Mouse (Mus musculus): ENCODE data around the gene Gm10486. TPM values are rescaled to one million over a fixed set of nuclear protein-coding genes. Genes with fewer than 3 reads are reported as not detected.
"Not testable (repeated sequence)": the region's sequence is repeated elsewhere in the genome, so short reads cannot be mapped to it uniquely, and the experiment has no call there.

Gm10486 gene
- not detected in 2 replicates for polyA plus RNA-seq (2015; fragmentation: Nextera tagmentation; extraction: Ambion mirVana)

DNA sequence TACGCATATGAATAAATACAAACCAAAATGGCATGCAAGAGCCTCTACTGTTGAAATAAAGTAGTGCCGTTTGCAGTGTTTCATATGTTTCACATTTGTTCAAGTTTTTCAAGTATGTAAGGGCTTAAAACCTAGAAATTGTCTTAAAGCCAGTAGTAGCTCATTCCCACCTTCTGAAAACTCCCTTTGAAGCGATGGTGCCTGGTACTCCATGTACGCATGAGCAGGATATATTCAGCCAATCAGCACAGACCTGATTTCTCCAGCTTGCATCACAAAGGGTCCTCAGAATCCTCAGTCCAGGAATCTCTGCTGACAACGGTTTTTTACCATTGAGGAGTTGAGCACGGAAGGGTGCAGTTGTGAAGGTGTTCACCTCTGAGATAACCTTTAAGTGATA, at the start of gene Gm10486:
Gm10486 (plus strand) TSS at position 301 of the 400 bp plus-strand sequence.
- not testable (repeated sequence) for H3K9me3 ChIP-seq (ENCODE audit: control insufficient read depth)
- no CpG with 5 or more reads among the region's 6 CpGs for WGBS

More for the DNA sequence above, at the start of gene Gm10486:
- H3K9ac ChIP-seq (ENCODE audit: low read depth, low read length); H3K4me1 ChIP-seq (replicated peaks; ENCODE audit: control insufficient read depth, insufficient read depth, low read length); H3K4me2 ChIP-seq (replicated peaks; ENCODE audit: low read depth); H3K4me3 ChIP-seq (ENCODE audit: low read depth, low read length); H3K36me3 ChIP-seq (ENCODE audit: control insufficient read depth, insufficient read depth); H3K27ac ChIP-seq (ENCODE audit: low read depth, low read length); H3K27me3 ChIP-seq (replicated peaks; ENCODE audit: control insufficient read depth, insufficient read depth, low read length); ATAC-seq: not testable (repeated sequence)
